Mouse (Mus musculus) cerebellum, postnatal 10 days (tissue): Measurements from ENCODE around the gene Ndc80.
"Not testable (repeated sequence)": the region's sequence is repeated elsewhere in the genome, so short reads cannot be mapped to it uniquely, and the experiment has no call there.

Experiments used
- DNase-seq, 2 experiments: peaks; one replicate each; pipeline ENCODE4 v3.0.0; 2021; ENCODE audit warnings: mixed read lengths in 2 of 2

Gene Ndc80

DNA sequence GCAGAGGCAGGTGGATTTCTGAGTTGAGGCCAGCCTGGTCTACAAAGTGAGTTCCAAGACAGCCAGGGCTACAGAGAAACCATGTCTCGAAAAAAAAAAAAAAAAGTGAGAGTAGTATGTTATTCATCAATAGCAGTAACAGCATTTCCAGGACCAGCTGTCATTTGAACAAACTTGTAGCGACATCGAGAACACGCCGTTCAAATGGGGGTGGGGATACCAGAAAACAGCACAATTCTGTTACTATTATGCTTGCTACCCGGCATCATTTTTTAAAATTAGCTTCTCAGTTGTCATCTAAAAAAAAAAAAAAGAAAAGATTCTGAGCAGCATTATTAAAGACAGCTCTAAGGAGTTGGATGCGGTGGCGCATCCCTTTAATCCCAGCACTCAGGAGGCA, 49.2 kb downstream of the Ndc80 start:
- no peak for DNase-seq

DNA sequence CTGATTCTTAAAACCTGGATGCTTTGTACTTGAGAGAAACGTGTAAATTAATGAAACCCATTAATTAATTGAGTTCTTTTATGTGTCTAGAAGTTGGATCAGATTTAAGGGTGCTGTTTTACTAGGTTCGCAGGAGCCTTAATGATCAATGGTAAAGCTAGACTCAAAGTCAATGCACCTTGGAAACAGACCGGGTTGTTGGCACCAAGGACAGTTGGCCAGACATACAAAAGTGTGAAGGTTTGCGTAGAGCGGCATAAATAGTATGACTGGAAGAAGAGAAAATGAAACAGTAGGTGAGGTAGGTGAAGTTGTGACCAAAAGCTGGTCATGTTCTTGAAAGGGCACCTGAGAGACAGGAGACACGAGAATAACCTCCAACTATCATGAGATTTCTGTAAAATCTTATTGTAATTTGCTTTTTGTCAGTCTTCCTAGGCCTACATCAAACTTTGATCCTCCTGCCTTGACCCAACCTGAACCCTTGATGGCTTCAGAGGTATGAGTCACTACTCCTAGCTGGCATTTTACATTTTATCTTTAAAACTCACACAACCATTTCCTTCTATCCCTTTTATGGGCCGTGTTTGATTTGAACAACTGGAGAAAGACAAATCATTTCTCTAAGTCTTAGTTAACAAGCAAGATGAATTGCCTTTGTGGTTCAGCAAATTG, 50.2 kb downstream of the Ndc80 start:
- peak; percentile 13 to 16 for DNase-seq

DNA sequence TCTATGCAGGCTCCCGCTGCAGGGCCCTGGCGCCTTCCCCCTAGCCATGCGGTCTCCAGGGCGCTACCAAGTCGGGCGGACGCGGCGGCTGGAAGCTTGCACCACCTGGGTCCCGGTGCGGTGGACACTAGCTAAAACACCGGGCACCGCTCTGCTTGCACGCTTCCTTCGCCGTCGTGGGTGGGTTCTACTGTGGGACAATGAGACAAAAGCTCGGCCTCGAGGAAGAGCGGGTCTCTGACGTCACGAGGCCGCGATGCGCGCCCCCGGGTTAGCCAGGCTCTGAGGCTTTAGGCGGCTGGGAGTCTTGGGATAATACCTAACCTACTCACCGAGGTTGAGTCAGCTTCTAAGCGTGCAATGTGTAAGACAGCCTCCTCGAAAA, 51.0 kb downstream of the Ndc80 start:
- peak; percentile 86 for DNase-seq

DNA sequence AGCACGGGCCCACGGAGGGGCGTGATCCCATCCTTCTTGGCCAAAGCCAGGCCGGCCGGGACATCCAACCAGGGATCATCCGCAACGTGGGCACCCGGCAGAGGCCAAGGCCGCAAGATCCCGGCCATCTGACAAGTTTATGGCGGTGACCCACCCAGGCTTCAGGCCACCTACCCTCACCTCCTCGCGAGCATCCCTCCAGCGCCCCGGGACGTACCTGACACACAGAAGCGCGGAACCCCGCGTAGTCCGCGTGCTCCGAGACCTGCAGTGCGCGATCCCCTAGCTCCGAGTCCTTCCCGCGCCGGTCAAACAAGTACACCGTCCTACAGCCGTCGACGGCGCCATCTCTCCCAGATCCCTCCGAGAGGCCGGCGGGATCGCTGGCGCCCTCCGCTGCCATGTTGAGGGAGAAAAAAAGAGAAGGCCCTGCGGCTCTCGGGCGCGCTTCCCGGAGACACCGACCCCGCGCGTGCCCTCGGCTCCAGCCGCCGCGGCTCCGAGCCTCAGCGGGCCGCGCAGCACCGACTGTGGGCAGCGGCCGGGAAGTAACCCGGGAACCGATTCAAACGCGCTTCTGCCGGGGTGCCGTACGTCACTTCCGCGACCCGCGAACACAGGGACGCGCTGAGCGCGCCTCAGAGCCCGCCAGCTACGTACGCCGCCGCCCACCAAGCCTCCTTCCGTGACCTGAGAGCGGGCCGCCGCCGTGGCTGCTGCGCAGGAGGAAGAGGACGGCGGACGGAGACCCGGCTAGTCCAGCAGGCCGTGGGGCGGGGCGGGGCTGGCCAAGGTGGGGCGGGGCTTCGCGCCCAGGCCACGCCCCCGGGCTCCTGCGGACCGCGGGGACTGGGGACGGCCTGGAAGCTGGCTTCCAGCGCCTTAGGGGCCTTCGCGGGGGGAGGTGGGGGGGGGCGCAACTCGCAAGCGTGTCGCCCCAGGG, 51.6 kb downstream of the Ndc80 start, which contains the start of gene Smchd1:
Gene Smchd1 (minus strand): TSS at position 582 of the 943 bp plus-strand sequence.
- peak; percentile 95 to 97 for DNase-seq

DNA sequence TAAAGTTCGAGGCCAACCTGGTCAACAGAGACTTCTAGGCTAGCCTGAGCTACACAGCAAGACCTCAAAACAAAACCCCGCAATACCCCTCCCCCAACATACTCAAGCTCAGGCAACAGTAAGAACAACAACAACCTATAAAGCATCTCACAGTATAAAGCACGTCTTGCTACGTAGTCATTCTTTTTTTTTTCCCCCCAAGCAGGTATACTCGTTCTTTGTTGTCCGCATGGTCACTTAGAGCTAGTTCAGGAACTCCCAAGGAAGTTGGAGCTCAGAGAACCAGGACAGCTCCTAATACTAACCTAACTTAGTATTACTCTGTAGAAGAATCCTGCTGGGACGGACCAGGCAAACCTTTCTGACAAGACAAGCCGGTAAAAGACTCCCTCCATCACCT, 52.5 kb downstream of the Ndc80 start:
- peak in 1 of 2 experiments; percentile 16 for DNase-seq

DNA sequence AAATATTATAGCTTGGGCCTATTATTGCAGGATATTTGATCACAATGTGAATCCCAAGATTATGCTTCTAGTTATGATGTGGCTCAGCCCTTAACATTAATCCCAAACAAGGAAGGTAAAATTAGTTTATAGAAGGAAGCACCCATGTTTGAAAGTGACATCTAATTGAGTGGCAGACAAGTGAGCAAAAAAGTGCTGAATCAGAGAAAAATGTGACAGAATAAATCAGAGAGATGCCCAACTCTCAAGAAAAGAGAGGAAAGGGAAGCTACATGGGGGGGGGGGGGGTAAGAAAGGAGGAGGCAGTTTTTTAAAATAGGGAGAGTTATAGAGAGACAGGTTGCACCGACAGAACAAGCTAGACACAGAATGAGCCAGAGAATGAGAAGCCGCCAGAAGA, 55.4 kb downstream of the Ndc80 start:
- DNase-seq, result no peak

DNA sequence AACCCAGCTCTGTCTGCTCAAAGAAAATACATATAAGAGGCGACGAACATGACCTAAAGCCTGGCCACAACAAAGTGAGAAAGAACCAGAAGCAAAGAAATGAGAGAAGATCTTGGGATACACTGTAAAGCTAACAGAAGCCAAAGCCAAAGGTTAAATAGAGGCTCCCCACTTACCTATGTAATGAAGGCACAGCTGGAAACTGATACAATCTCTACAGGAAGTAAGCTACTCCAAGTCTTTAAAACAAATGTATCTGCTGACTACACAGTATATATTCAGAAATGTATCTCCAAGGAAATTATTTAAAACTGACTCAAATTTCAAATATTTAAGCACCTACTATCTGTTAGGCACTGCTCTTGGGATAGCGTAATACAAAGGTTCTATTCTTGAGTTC, 66.3 kb downstream of the Ndc80 start:
- DNase-seq, result no peak

DNA sequence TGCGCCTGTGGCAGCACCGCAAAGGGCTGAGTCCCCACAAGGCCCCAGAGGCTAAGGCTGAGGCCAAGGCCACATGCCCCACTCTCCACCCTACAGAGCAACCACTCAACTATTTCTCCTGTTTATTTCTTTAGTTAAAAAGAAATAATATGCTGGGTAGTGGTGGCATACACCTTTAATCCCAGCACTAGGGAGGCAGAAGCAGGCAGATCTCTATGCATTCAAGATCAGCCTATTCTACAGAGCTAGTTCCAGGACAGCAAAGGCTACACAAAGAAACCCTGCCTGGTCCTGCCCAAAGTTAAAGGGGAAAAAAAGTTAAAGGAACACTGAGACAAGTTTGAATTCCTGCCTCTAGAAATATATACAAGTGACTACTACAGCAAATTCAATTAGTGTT, 66.8 kb downstream of the Ndc80 start, which contains the start of gene Gm4707:
Gene Gm4707 (minus strand): TSS at position 101 of the 400 bp plus-strand sequence.
- no peak for DNase-seq

DNA sequence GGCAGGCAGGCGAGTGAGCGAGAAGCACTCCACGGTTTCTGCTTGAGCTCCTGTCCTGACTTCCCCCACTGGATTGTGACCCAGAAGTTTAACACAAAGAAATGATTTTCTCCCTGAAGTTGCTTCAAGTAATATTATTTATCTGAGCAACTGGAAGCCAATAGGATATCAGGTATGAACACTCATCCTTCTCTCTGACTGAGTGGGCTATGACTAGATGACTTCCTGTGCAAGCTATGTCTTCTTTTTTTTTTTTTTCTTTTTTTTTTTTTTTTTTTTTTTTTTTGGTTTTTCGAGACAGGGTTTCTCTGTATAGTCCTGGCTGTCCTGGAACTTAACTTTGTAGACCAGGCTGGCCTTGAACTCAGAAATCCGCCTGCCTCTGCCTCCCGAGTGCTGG, 69.3 kb downstream of the Ndc80 start:
- not testable (repeated sequence) for DNase-seq
